Mouse (Mus musculus) CH12.LX (cell line): ENCODE measurements around the gene Sox4. TPM values are rescaled to one million over a fixed set of nuclear protein-coding genes. Genes with fewer than 3 reads are reported as not detected.

Experiments
- DNase-seq: peaks from one replicate; pipeline ENCODE4 v3.0.0-alpha.2; 2013; ENCODE audit errors: extremely low read depth
- H3K27ac ChIP-seq: 2 replicates; pipeline ENCODE4 v1.5.1; 2012; ENCODE audit warnings: low read depth, mild to moderate bottlenecking, control low read depth, moderate library complexity; ENCODE audit not compliant: insufficient read depth
- H3K27me3 ChIP-seq: replicated peaks from 2 replicates; pipeline ENCODE3; 2012; ENCODE audit warnings: inconsistent platforms
- H3K36me3 ChIP-seq, 2 experiments: replicated peaks in 1 of 2; 2 replicates each; pipeline versions ENCODE3 to v1.6.1; 2012; ENCODE audit warnings: inconsistent platforms in 1 of 2, low read length in 1 of 2, mild to moderate bottlenecking in 1 of 2, mixed read lengths in 1 of 2, moderate library complexity in 1 of 2; ENCODE audit not compliant: control insufficient read depth in 1 of 2, insufficient read depth in 1 of 2
- H3K4me1 ChIP-seq, 2 experiments: 2 replicates each; pipeline ENCODE4 v1.6.1; 2012; ENCODE audit warnings: inconsistent platforms in 1 of 2, moderate library complexity in 1 of 2; ENCODE audit not compliant: insufficient read depth in 2 of 2, control insufficient read depth in 1 of 2
- H3K4me2 ChIP-seq: 2 replicates; pipeline ENCODE4 v1.6.1; 2012; ENCODE audit warnings: low read depth, mild to moderate bottlenecking, control low read depth; ENCODE audit not compliant: poor library complexity, insufficient read depth, severe bottlenecking
- H3K4me3 ChIP-seq, 3 experiments: fragments of 150-350 bp in 1 of 3; sonication (generic) in 1 of 3; replicated peaks in 1 of 3; 2 replicates each; pipeline versions ENCODE3 to v1.5.1; 2011 to 2012; ENCODE audit warnings: low read depth in 2 of 3, low read length in 2 of 3, mild to moderate bottlenecking in 2 of 3, moderate library complexity in 2 of 3, control low read depth in 1 of 3, improper control_type of control experiment in 1 of 3, inconsistent platforms in 1 of 3, mixed read lengths in 1 of 3; ENCODE audit not compliant: poor library complexity in 1 of 3
- H3K79me2 ChIP-seq: replicated peaks from 2 replicates; pipeline ENCODE4 v1.6.1; 2012; ENCODE audit warnings: mild to moderate bottlenecking, moderate library complexity; ENCODE audit not compliant: control insufficient read depth, poor library complexity, insufficient read depth, severe bottlenecking; ENCODE audit errors: extremely low read depth
- H3K9ac ChIP-seq: 2 replicates; pipeline ENCODE4 v1.6.1; 2012; ENCODE audit warnings: low read depth, mild to moderate bottlenecking, control low read depth, moderate library complexity; ENCODE audit not compliant: insufficient read depth
- H3K9me3 ChIP-seq: replicated peaks from 2 replicates; pipeline ENCODE3; 2012; ENCODE audit warnings: low read length, inconsistent platforms, mixed read lengths
- BHLHE40 ChIP-seq: IDR thresholded peaks from 2 replicates; pipeline ENCODE4 v1.6.1; 2011; ENCODE audit warnings: mild to moderate bottlenecking, low read depth, low read length, improper control_type of control experiment
- CHD2 ChIP-seq: IDR thresholded peaks from 2 replicates; pipeline ENCODE4 v1.6.1; 2011; ENCODE audit warnings: low read length, improper control_type of control experiment
- CTCF ChIP-seq, 2 experiments: IDR thresholded peaks in 1 of 2; conservative IDR thresholded peaks in 1 of 2; 2 replicates each; pipeline ENCODE4 v1.5.1; 2011 to 2012; ENCODE audit warnings: low read depth in 2 of 2, low read length in 2 of 2, improper control_type of control experiment in 1 of 2, inconsistent platforms in 1 of 2, mild to moderate bottlenecking in 1 of 2, moderate library complexity in 1 of 2
- E2F4 ChIP-seq: IDR thresholded peaks from 2 replicates; pipeline ENCODE4 v1.6.1; 2011; ENCODE audit warnings: low read depth, low read length, improper control_type of control experiment; ENCODE audit not compliant: insufficient replicate concordance
- ELF1 ChIP-seq: IDR thresholded peaks from 2 replicates; pipeline ENCODE4 v1.6.1; 2014; ENCODE audit warnings: low read depth, mild to moderate bottlenecking, inconsistent platforms, low read length, improper control_type of control experiment
- EP300 ChIP-seq: IDR thresholded peaks from 2 replicates; pipeline ENCODE4 v1.6.1; 2011; ENCODE audit warnings: low read length, improper control_type of control experiment
- ETS1 ChIP-seq: conservative IDR thresholded peaks from 2 replicates; pipeline ENCODE4 v1.6.1; 2012; ENCODE audit warnings: low read depth, mild to moderate bottlenecking, inconsistent platforms, low read length, improper control_type of control experiment, moderate library complexity
- HCFC1 ChIP-seq: IDR thresholded peaks from 2 replicates; pipeline ENCODE4 v1.6.1; 2012; ENCODE audit warnings: low read depth, mild to moderate bottlenecking, inconsistent platforms, low read length, improper control_type of control experiment
- IRF4 ChIP-seq: IDR thresholded peaks from 2 replicates; pipeline ENCODE4 v1.6.1; 2014; ENCODE audit warnings: low read depth, mild to moderate bottlenecking, inconsistent platforms, low read length, improper control_type of control experiment
- JUN ChIP-seq: IDR thresholded peaks from 2 replicates; pipeline ENCODE4 v1.6.1; 2011; ENCODE audit warnings: low read depth, mild to moderate bottlenecking, low read length, improper control_type of control experiment, moderate library complexity; ENCODE audit not compliant: insufficient read depth
- JUND ChIP-seq: conservative IDR thresholded peaks from 2 replicates; pipeline ENCODE4 v1.6.1; 2011; ENCODE audit warnings: low read depth, low read length, improper control_type of control experiment
- KAT2A ChIP-seq: IDR thresholded peaks from 2 replicates; pipeline ENCODE4 v1.6.1; 2012; ENCODE audit warnings: low read length, improper control_type of control experiment, inconsistent platforms; ENCODE audit not compliant: insufficient replicate concordance
- MAX ChIP-seq: IDR thresholded peaks from 2 replicates; pipeline ENCODE4 v1.6.1; 2011; ENCODE audit warnings: low read length, improper control_type of control experiment
- MAZ ChIP-seq: IDR thresholded peaks from 2 replicates; pipeline ENCODE4 v1.6.1; 2012; ENCODE audit warnings: low read depth, mild to moderate bottlenecking, inconsistent platforms, low read length, improper control_type of control experiment, moderate library complexity
- MXI1 ChIP-seq: IDR thresholded peaks from 2 replicates; pipeline ENCODE4 v1.6.1; 2011; ENCODE audit warnings: mild to moderate bottlenecking, low read depth, low read length, improper control_type of control experiment
- NELFE ChIP-seq: IDR thresholded peaks from 2 replicates; pipeline ENCODE4 v1.6.1; 2011; ENCODE audit warnings: low read depth, low read length, improper control_type of control experiment
- NRF1 ChIP-seq: IDR thresholded peaks from 2 replicates; pipeline ENCODE4 v1.6.1; 2014; ENCODE audit warnings: low read depth, mild to moderate bottlenecking, inconsistent platforms, low read length, improper control_type of control experiment, moderate library complexity
- PAX5 ChIP-seq: IDR thresholded peaks from 2 replicates; pipeline ENCODE4 v1.6.1; 2012; ENCODE audit warnings: low read length, inconsistent platforms, mixed read lengths
- POLR2AphosphoS2 ChIP-seq: IDR thresholded peaks from 2 replicates; pipeline ENCODE4 v1.6.1; 2011; ENCODE audit warnings: low read depth, low read length, improper control_type of control experiment
- RAD21 ChIP-seq: IDR thresholded peaks from 2 replicates; pipeline ENCODE4 v1.6.1; 2011; ENCODE audit warnings: low read depth, mild to moderate bottlenecking, low read length, improper control_type of control experiment, moderate library complexity
- RCOR1 ChIP-seq: conservative IDR thresholded peaks from 2 replicates; pipeline ENCODE4 v1.6.1; 2012; ENCODE audit warnings: low read depth, mild to moderate bottlenecking, inconsistent platforms, low read length, improper control_type of control experiment
- SIN3A ChIP-seq: IDR thresholded peaks from 2 replicates; pipeline ENCODE4 v1.6.1; 2012; ENCODE audit warnings: low read length, improper control_type of control experiment, inconsistent platforms
- SMC3 ChIP-seq: IDR thresholded peaks from 2 replicates; pipeline ENCODE4 v1.6.1; 2011; ENCODE audit warnings: low read depth, low read length, improper control_type of control experiment
- TBP ChIP-seq: conservative IDR thresholded peaks from 2 replicates; pipeline ENCODE4 v1.6.1; 2011; ENCODE audit warnings: low read depth, low read length, improper control_type of control experiment
- UBTF ChIP-seq: IDR thresholded peaks from 2 replicates; pipeline ENCODE4 v1.6.1; 2012; ENCODE audit warnings: low read depth, mild to moderate bottlenecking, inconsistent platforms, low read length, improper control_type of control experiment, moderate library complexity
- USF2 ChIP-seq: conservative IDR thresholded peaks from 2 replicates; pipeline ENCODE4 v1.6.1; 2011; ENCODE audit warnings: low read depth, low read length, improper control_type of control experiment
- ZKSCAN1 ChIP-seq: IDR thresholded peaks from 2 replicates; pipeline ENCODE4 v1.6.1; 2012; ENCODE audit warnings: low read depth, inconsistent platforms, low read length, improper control_type of control experiment, borderline replicate concordance
- ZMIZ1 ChIP-seq: IDR thresholded peaks from 2 replicates; pipeline ENCODE4 v1.6.1; 2012; ENCODE audit warnings: low read depth, mild to moderate bottlenecking, inconsistent platforms, low read length, improper control_type of control experiment
- ZNF384 ChIP-seq: IDR thresholded peaks from 2 replicates; pipeline ENCODE4 v1.6.1; 2012; ENCODE audit warnings: low read depth, low read length, improper control_type of control experiment, inconsistent platforms
- dilution Hi-C: fragments of 300-500 bp; cut with MboI; formaldehyde crosslinking; loops from 2 replicates; pipeline ENCODE4 v1.14.3; 2020; ENCODE audit warnings: low sequenced_read_pairs; ENCODE audit not compliant: extremely low pct_unique_long_range_greater_than_20kb, extremely low pct_ligation_motif_present
- in situ Hi-C: fragments of 300-500 bp; cut with MboI; formaldehyde crosslinking; loops from 3 replicates; pipeline ENCODE4 v1.14.3; 2019; ENCODE audit warnings: low sequenced_read_pairs, low pct_ligation_motif_present, low pct_unique_long_range_greater_than_20kb, mixed read lengths
- polyA plus RNA-seq: library from polyadenylated mRNA; unstranded; fragments of >175 nt; gene quantifications from 2 replicates; pipeline ENCODE4 v1.2.1, GENCODE M21; 2012; ENCODE audit warnings: low read depth; ENCODE audit not compliant: insufficient read length
- total RNA-seq, 2 experiments: library from RNA; depleted of rRNA; stranded (reverse); fragments of 300-350 nt in 1 of 2; fragments of >200 nt in 1 of 2; gene quantifications; 2 replicates each; pipeline ENCODE4 v1.2.3; 2012 to 2014

The Sox4 gene
- total and polyA plus RNA-seq, 3 experiments, result not detected

- dilution Hi-C loops (no loop called here), in situ Hi-C loops (no loop called here)
- no peak for TF ChIP-seq TBP
- no peak for TF ChIP-seq JUND
- no peak for TF ChIP-seq ELF1
- no peak for TF ChIP-seq ZKSCAN1
- no peak for TF ChIP-seq NRF1
- TF ChIP-seq MAZ, result no peak
- no peak for TF ChIP-seq NELFE
- TF ChIP-seq SIN3A, result no peak
- no peak for TF ChIP-seq USF2
- no peak for TF ChIP-seq MAX
- TF ChIP-seq PAX5, result no peak
- no peak for TF ChIP-seq ZMIZ1
- TF ChIP-seq CHD2, result no peak
- TF ChIP-seq SMC3, result no peak
- no peak for TF ChIP-seq ETS1
- TF ChIP-seq E2F4, result no peak
- TF ChIP-seq CTCF (conservative IDR thresholded peaks at IDR 0.05 in 1 of 2, IDR thresholded peaks at IDR 0.05 in 1 of 2; ENCODE audit: low read depth in 2 of 2, low read length in 2 of 2), result no peak
- TF ChIP-seq BHLHE40, result no peak
- no peak overlapping the region for H3K4me2 ChIP-seq
- no peaks in the 10 kb centered on the region for H3K27me3 ChIP-seq
- peaks cover 3 to 7% of the 10 kb centered on the region in 2 experiments; a peak in 2 of 4 replicates for H3K4me1 ChIP-seq
- DNase-seq, result no peak
- no peak overlapping the region for H3K4me3 ChIP-seq
- H3K9ac ChIP-seq, result no peak overlapping the region
- H3K79me2 ChIP-seq, result no peaks in the 10 kb centered on the region
- no peaks in the 10 kb centered on the region for H3K9me3 ChIP-seq
- no peak overlapping the region for H3K27ac ChIP-seq
- no peaks in the 10 kb centered on the region for H3K36me3 ChIP-seq
Measured at GRCm38 (mm10) chr13:28923136-28923535, 30.4 kb downstream of the Sox4 start.

GRCm38 (mm10) chr13:28917379-28918250 is 35.9 kb downstream of the Sox4 start:
- Histone ChIP-seq H3K4me3 (no peak overlapping the region), H3K4me2 (no peak overlapping the region), H3K9me3 (no peaks in the 10 kb centered on the region), H3K27me3 (no peaks in the 10 kb centered on the region)
- dilution Hi-C loops, result no loop called here
- TF ChIP-seq MAX (no peak), UBTF (no peak), RAD21 (no peak), KAT2A (no peak), TBP (no peak), MAZ (no peak), PAX5 (no peak), ZNF384 (no peak), IRF4 (no peak), NELFE (no peak), E2F4 (no peak), NRF1 (no peak), EP300 (no peak), HCFC1 (no peak), MXI1 (no peak), JUN (no peak), ZKSCAN1 (no peak), POLR2AphosphoS2 (no peak), RCOR1 (no peak)
- TF ChIP-seq, all 38 proteins: peak for 0
- DNase-seq, result no peak
- no peaks in the 10 kb centered on the region for H3K79me2 ChIP-seq
- peaks cover 3 to 7% of the 10 kb centered on the region in 2 experiments; a peak in 2 of 4 replicates for H3K4me1 ChIP-seq
- H3K9ac ChIP-seq, result no peak overlapping the region
- no peaks in the 10 kb centered on the region for H3K36me3 ChIP-seq
- in situ Hi-C loops, result no loop called here
- H3K27ac ChIP-seq, result no peak overlapping the region
